Mouse (Mus musculus): ENCODE measurements around the gene Fbxw5.

DNA sequence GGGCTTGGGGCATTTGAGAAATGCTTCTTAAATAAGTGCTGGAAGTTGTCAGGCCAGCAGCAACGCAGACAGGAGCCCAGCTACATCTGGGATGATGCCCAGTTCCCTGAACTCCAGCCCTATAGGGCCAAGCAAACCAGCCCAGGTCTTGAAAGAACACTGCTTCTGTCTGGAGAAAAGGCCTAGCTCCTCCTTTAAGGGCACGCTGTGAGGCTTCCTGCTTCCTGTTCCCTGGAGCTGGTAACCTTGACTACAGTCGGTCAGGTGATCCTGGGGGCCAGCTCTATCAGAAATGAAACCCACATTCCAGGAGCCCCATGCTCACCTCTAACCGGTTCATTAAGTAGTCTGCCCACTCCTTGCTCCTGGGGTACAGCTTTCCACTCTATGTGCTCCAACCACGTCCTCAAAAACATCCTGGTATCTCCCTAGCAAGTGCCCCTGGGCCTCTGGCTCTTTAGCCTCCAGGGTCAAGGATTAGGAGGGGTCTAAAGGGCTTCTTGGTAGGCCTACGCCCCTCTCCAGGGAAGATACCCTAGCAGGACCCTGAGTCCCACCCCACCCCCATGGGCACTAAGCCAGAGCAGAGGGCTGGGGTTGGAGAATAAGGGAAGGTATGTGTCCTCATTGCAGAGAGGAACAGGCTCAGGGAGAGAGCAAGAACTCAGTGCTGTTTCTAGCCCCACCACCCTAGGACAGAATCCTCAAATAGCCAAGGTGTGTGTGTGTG lies 2.5 kb upstream of the Fbxw5 start:
- TF ChIP-seq POLR2A (IDR thresholded peaks at IDR 0.05; ENCODE audit: control insufficient read depth, extremely low read depth, insufficient read depth, low read length, poor library complexity) = no peak
- TF ChIP-seq CTCF (IDR thresholded peaks at IDR 0.05; ENCODE audit: borderline replicate concordance, control insufficient read depth, extremely low read depth, insufficient read depth, low read length, poor library complexity) = no peak

Data from thymus, adult 2 months (tissue).